Comparison of ENCODE assay signal across 8 mouse cellular contexts in the genomic region with DNA sequence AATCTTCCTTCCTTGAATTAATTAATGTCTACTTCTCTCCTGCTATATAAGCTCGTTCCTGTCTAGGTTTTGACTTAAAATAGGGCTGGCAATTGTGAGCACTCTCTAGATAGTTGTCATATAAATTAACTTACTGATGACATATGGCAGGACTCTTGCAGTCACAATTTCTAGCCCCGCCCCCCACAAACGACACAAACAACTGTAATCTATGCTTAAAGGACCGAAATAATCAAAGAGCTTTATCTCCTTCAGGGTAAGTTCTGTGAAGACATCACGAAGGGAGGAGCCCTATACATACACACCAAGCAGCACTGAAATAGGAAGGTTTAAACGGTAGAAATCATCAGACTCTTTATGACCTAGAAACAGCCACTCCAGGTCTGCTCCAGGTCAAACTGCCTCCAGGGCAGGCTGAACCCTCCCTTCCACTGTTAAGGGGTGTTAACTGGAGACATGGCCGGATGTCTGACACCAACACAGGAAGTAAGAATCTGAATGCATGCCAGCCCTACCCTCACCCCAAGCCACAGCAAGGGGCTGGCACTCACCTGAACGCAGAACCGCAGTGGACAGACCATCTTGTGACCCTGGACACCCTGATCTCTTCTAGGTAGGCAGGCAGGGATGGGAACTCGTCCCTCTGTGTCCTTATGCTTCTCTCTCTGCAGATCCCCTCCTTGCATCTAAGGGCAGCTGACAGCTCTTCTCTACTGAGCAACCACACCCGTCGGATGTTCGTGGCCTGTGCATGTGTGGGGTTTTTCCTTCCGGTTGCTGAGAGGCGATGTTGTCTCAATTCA. TPM values are rescaled to one million over a fixed set of nuclear protein-coding genes. Genes with fewer than 3 reads are reported as not detected.
DNase-seq lines count a peak whose midpoint lies in the region; ATAC-seq and TF ChIP-seq lines count a peak whose summit lies in the region.

Nedd9 (minus strand) TSS at position 757 of the 803 bp plus-strand sequence.

- peak; percentile 77 for ATAC-seq in liver, postnatal 0 days
- no peak for ATAC-seq in neural tube, embryonic 15.5 days (ENCODE audit: low FRiP score)

- 66% methylated on average over 15 of the region's 15 CpGs for WGBS in heart, embryonic 10.5 days
- WGBS in liver, postnatal 0 days (ENCODE audit: insufficient replicate concordance), result 26% methylated on average over 15 of the region's 15 CpGs
- 82% methylated on average over 15 of the region's 15 CpGs for WGBS in neural tube, embryonic 15.5 days

- intact Hi-C loops in left cerebral cortex, postnatal 4 days (cut with DNase I), result no loop called here
- intact Hi-C loops in left cerebral cortex, postnatal 14 days (cut with DNase I), result no loop called here

- 0 out of 2 replicates have a peak, but pooled peaks cover 4% of the 10 kb centered on the region for H3K27me3 ChIP-seq in heart, embryonic 10.5 days (ENCODE audit: insufficient read depth, poor library complexity, severe bottlenecking)
- H3K27me3 ChIP-seq in liver, postnatal 0 days (ENCODE audit: insufficient read depth, low read length), result no peaks in the 10 kb centered on the region
- H3K27me3 ChIP-seq in neural tube, embryonic 15.5 days (replicated peaks), result no peaks in the 10 kb centered on the region

- H3K4me2 ChIP-seq in liver, postnatal 0 days (ENCODE audit: low read depth, low read length), result peak within 1 kb of the TSS; percentile 63
- H3K4me2 ChIP-seq in neural tube, embryonic 15.5 days, result no peak within 1 kb of the TSS

- no peak for DNase-seq in left cerebral cortex, postnatal 4 days
- DNase-seq in left cerebral cortex, adult 11 months (ENCODE audit: low spot score), result no peak
- no peak for DNase-seq in heart, embryonic 10.5 days (ENCODE audit: low spot score)
- DNase-seq in kidney, adult 8-10 months, result peak; percentile 45 to 52
- DNase-seq in liver, postnatal 0 days, result peak; percentile 61
- no peak for DNase-seq in right cerebral cortex, postnatal 10 days (ENCODE audit: low spot score in 2 of 2)
- DNase-seq in left cerebral cortex, postnatal 14 days (ENCODE audit: low spot score in 2 of 2), result no peak

- H3K4me1 ChIP-seq in heart, embryonic 10.5 days, result peaks cover 7% of the 10 kb centered on the region
- H3K4me1 ChIP-seq in liver, postnatal 0 days (ENCODE audit: insufficient read depth), result peaks cover 16% of the 10 kb centered on the region
- H3K4me1 ChIP-seq in neural tube, embryonic 15.5 days, result 0 out of 2 replicates have a peak, but pooled peaks cover 5% of the 10 kb centered on the region

- H3K9ac ChIP-seq in liver, postnatal 0 days (replicated peaks), result peak within 1 kb of the TSS; percentile 35
- no peak within 1 kb of the TSS for H3K9ac ChIP-seq in neural tube, embryonic 15.5 days (replicated peaks)

- no peak within 1 kb of the TSS for H3K4me3 ChIP-seq in heart, embryonic 10.5 days
- peak within 1 kb of the TSS; percentile 33 for H3K4me3 ChIP-seq in liver, postnatal 0 days (ENCODE audit: low read depth, low read length)
- H3K4me3 ChIP-seq in neural tube, embryonic 15.5 days (replicated peaks), result no peak within 1 kb of the TSS

- no peaks in the 10 kb centered on the region for H3K36me3 ChIP-seq in heart, embryonic 10.5 days
- no peaks in the 10 kb centered on the region for H3K36me3 ChIP-seq in liver, postnatal 0 days (replicated peaks; ENCODE audit: insufficient read depth, low read length)
- H3K36me3 ChIP-seq in neural tube, embryonic 15.5 days, result no peaks in the 10 kb centered on the region

- no peaks in the 10 kb centered on the region for H3K9me3 ChIP-seq in heart, embryonic 10.5 days
- H3K9me3 ChIP-seq in liver, postnatal 0 days (ENCODE audit: low read length), result no peaks in the 10 kb centered on the region
- H3K9me3 ChIP-seq in neural tube, embryonic 15.5 days (replicated peaks), result no peaks in the 10 kb centered on the region

- H3K27ac ChIP-seq in heart, embryonic 10.5 days, result peak within 1 kb of the TSS; percentile 13; the same call in 1 of the 2 replicates
- H3K27ac ChIP-seq in liver, postnatal 0 days (ENCODE audit: low read depth), result peak within 1 kb of the TSS; percentile 78
- no peak within 1 kb of the TSS for H3K27ac ChIP-seq in neural tube, embryonic 15.5 days (replicated peaks)

- TF ChIP-seq EP300 in liver, postnatal 0 days (IDR thresholded peaks at IDR 0.05; ENCODE audit: low read depth), result no peak

- no peak for TF ChIP-seq CTCF in liver, postnatal 0 days (IDR thresholded peaks at IDR 0.05; ENCODE audit: low read depth)

RNA-seq across cellular contexts. Expression of gene Nedd9, which starts in this region (rescaled TPM):
- total RNA-seq in left cerebral cortex, postnatal 4 days (2021), result 10 to 100 TPM; 19.8 to 21.0 TPM
- 14.7 and 15.8 TPM in 2 replicates for polyA plus RNA-seq in heart, embryonic 10.5 days (2016; fragmentation: Nextera tagmentation; extraction: Ambion mirVana)
- polyA plus RNA-seq in liver, postnatal 0 days (2015; fragmentation: Nextera tagmentation; extraction: Ambion mirVana), result 6.8 and 6.9 TPM in 2 replicates
- 12.4 and 19.2 TPM in 2 replicates for polyA plus RNA-seq in neural tube, embryonic 15.5 days (2015; fragmentation: Nextera tagmentation; extraction: Ambion mirVana)
- 10 to 100 TPM in 1 of 2 experiments, 1 to 10 TPM in 1; 9.6 to 13.2 TPM for total RNA-seq in left cerebral cortex, postnatal 14 days (2021)

Comparison
In these comparisons a context has a peak if more than half of its experiments do, and no peak if none do; other contexts are left out.
1. DNase-seq: peak in kidney, adult 8-10 months (2 of 2) and liver, postnatal 0 days (single experiment); none in left cerebral cortex, postnatal 4 days (single experiment), left cerebral cortex, adult 11 months (single experiment), heart, embryonic 10.5 days (single experiment), right cerebral cortex, postnatal 10 days (0 of 2) and left cerebral cortex, postnatal 14 days (0 of 2).